Mouse (Mus musculus): ENCODE results near the gene Sept9. TPM values are rescaled to one million over a fixed set of nuclear protein-coding genes. Genes with fewer than 3 reads are reported as not detected.

The Sept9 gene
- polyA plus RNA-seq, 1 experiment from 2014 or later: 149 TPM

DNA sequence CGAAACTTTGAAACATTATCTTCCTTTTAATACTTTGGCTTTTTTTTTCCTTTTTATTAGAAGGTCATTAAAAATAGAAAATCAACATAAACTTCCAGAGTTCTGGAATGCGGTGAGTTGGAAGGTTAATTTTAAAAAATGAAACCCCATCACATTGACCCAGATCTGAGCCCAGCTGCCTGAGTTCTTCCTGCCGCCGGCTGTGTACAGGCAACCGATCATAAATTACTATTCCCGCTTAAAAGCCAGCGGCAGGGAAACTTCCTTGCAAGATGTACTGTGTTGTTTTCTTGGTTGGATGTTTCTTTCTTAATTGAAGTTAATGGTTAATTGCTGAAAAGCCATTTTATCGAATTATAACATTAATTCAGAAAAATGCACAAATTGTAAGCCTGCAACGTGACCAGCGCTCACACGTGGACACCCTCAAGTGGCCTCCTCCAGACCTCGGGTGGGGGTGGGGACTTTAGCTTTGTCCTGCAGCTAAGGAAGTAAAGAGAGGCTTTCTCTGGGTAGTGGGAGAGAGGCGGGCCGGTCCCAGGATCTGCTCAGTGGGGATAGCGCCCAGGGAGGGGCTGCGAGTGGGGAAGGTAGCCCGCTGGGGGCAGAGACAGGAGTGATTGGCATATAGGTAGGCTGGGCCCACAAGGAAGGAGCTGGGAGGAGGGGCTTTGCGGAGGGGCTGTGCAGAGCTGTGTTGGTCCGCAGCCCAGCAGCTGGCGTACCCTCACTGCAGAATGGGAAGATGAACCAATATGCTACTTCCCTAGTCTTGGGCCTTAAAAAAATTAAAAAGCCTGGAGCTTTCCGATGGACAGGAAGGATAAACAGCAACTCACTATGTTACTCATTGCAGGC, 14.2 kb upstream of the Sept9 start:
- no peak for TF ChIP-seq CTCF (IDR thresholded peaks at IDR 0.05; ENCODE audit: low read depth)

DNA sequence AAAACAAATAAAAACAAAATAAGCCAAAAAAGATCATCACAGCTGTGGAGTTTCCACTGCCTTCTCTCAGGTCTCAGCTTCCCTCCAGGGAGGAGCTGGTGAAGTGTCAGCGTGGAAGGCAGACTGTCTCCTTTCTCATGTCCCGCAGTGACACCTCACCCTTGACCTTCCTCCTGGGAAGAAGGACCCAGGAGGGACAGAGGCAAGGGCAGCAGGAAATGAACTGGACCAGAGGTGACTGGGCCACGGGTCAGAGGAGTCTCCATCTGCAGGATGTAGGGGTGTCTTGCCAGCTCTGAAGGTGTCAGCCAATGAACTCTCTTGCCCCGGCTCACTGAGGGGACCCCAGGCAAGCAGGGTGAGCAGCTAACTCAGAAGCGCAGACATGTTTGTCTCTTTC, 7.9 kb upstream of the Sept9 start:
- Histone ChIP-seq H3K27me3 (ENCODE audit: insufficient read depth, low read length) (no peaks in the 10 kb centered on the region), H3K36me3 (ENCODE audit: insufficient read depth) (no peaks in the 10 kb centered on the region), H3K9me3 (ENCODE audit: low read depth, low read length) (no peaks in the 10 kb centered on the region), H3K4me2 (no peak overlapping the region), H3K9ac (no peak overlapping the region), H3K4me1 (ENCODE audit: insufficient read depth) (no peaks in the 10 kb centered on the region), H3K4me3 (ENCODE audit: low read depth, low read length) (no peak overlapping the region), H3K27ac (ENCODE audit: low read depth) (no peak overlapping the region)
- 57% methylated on average over 5 of the region's 5 CpGs for WGBS
- DNase-seq (no peak), ATAC-seq (ENCODE audit: insufficient read depth) (no peak)
- TF ChIP-seq CTCF (IDR thresholded peaks at IDR 0.05; ENCODE audit: low read depth): no peak

More for the DNA sequence above, 14.2 kb upstream of the Sept9 start:
- 44% methylated on average over 21 of the region's 21 CpGs for WGBS
- Histone ChIP-seq H3K9me3 (ENCODE audit: low read depth, low read length) (peaks cover 4% of the 10 kb centered on the region; the same call in 1 of the 2 replicates), H3K4me3 (ENCODE audit: low read depth, low read length) (no peak overlapping the region), H3K9ac (no peak overlapping the region), H3K36me3 (ENCODE audit: insufficient read depth) (no peaks in the 10 kb centered on the region), H3K27me3 (ENCODE audit: insufficient read depth, low read length) (no peaks in the 10 kb centered on the region), H3K4me2 (peak overlapping the region; percentile 18; the same call in 1 of the 2 replicates), H3K27ac (ENCODE audit: low read depth) (no peak overlapping the region), H3K4me1 (ENCODE audit: insufficient read depth) (no peaks in the 10 kb centered on the region)
- DNase-seq: peak; percentile 39
- ATAC-seq (ENCODE audit: insufficient read depth): no peak

GRCm38 (mm10) chr11:117194475-117194937, 5.0 kb upstream of the Sept9 start:
- Histone ChIP-seq H3K9ac (no peak overlapping the region), H3K4me2 (no peak overlapping the region), H3K27me3 (ENCODE audit: insufficient read depth, low read length) (peaks cover 10% of the 10 kb centered on the region), H3K36me3 (ENCODE audit: insufficient read depth) (no peaks in the 10 kb centered on the region), H3K27ac (ENCODE audit: low read depth) (no peak overlapping the region), H3K4me1 (ENCODE audit: insufficient read depth) (0 out of 2 replicates have a peak, but pooled peaks cover 2% of the 10 kb centered on the region), H3K9me3 (ENCODE audit: low read depth, low read length) (no peaks in the 10 kb centered on the region), H3K4me3 (ENCODE audit: low read depth, low read length) (no peak overlapping the region)
- TF ChIP-seq CTCF (IDR thresholded peaks at IDR 0.05; ENCODE audit: low read depth): no peak
- ATAC-seq (ENCODE audit: insufficient read depth) (no peak), DNase-seq (no peak)
- WGBS: 59% methylated on average over 11 of the region's 11 CpGs

GRCm38 (mm10) chr11:117195616-117196015, 3.8 kb upstream of the Sept9 start:
- 90% methylated on average over 6 of the region's 6 CpGs for WGBS
- Histone ChIP-seq H3K27ac (ENCODE audit: low read depth) (no peak overlapping the region), H3K9ac (no peak overlapping the region), H3K27me3 (ENCODE audit: insufficient read depth, low read length) (peaks cover 18% of the 10 kb centered on the region), H3K9me3 (ENCODE audit: low read depth, low read length) (no peaks in the 10 kb centered on the region), H3K36me3 (ENCODE audit: insufficient read depth) (no peaks in the 10 kb centered on the region), H3K4me1 (ENCODE audit: insufficient read depth) (0 out of 2 replicates have a peak, but pooled peaks cover 6% of the 10 kb centered on the region), H3K4me3 (ENCODE audit: low read depth, low read length) (no peak overlapping the region), H3K4me2 (no peak overlapping the region)
- no peak for TF ChIP-seq CTCF (IDR thresholded peaks at IDR 0.05; ENCODE audit: low read depth)
- no peak for ATAC-seq (ENCODE audit: insufficient read depth)
- DNase-seq: no peak

DNA sequence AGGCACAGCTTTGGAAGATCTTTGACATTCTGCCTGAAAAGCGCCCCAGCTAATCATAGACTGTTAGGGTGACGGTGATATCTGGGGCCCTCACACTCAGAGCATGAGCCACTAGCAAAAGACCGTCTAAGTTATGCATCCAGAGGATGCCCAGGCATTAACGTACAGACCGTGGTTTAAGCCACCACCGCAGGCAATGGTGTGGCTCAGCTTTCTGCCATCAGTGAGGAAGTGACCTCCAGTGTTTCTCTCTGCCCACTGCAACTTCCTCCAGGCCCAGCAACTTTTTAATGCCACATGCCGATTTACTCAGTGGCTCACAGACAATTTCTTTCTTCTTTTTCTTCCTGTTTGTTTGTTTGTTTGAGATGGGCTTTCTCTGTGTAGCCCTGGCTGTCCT, 2.8 kb upstream of the Sept9 start:
- Histone ChIP-seq H3K36me3 (ENCODE audit: insufficient read depth) (no peaks in the 10 kb centered on the region), H3K4me1 (ENCODE audit: insufficient read depth) (peaks cover 14% of the 10 kb centered on the region; the same call in 1 of the 2 replicates), H3K4me2 (no peak overlapping the region), H3K9ac (no peak overlapping the region), H3K4me3 (ENCODE audit: low read depth, low read length) (no peak overlapping the region), H3K27ac (ENCODE audit: low read depth) (no peak overlapping the region), H3K9me3 (ENCODE audit: low read depth, low read length) (no peaks in the 10 kb centered on the region), H3K27me3 (ENCODE audit: insufficient read depth, low read length) (peaks cover 18% of the 10 kb centered on the region)
- WGBS: 84% methylated on average over 7 of the region's 7 CpGs
- no peak for TF ChIP-seq CTCF (IDR thresholded peaks at IDR 0.05; ENCODE audit: low read depth)
- ATAC-seq (ENCODE audit: insufficient read depth) (no peak), DNase-seq (no peak)

DNA sequence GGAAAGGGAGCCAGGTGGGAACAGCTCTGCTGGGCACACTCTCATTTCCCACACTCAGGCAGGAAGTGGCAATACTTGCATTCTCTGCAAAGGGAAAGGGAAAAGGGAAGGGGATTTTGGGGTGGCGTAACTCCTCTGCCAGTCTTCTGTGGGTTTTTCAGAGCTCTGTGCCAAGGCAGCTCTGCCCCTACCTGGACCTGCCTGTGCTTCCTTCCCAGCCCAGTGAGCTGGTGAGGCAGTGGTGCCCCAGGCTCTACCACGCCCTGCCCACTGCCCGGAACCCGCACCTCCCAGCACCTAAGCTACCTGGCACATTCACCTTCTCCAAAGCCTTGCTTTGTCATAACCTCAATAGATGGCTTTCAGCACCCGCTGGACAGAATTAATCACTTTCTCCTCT, 1.3 kb upstream of the Sept9 start:
- TF ChIP-seq CTCF (IDR thresholded peaks at IDR 0.05; ENCODE audit: low read depth): no peak
- Histone ChIP-seq H3K4me2 (no peak overlapping the region), H3K27me3 (ENCODE audit: insufficient read depth, low read length) (peaks cover 18% of the 10 kb centered on the region), H3K36me3 (ENCODE audit: insufficient read depth) (no peaks in the 10 kb centered on the region), H3K4me3 (ENCODE audit: low read depth, low read length) (no peak overlapping the region), H3K9ac (no peak overlapping the region), H3K4me1 (ENCODE audit: insufficient read depth) (peaks cover 14% of the 10 kb centered on the region; the same call in 1 of the 2 replicates), H3K9me3 (ENCODE audit: low read depth, low read length) (no peaks in the 10 kb centered on the region), H3K27ac (ENCODE audit: low read depth) (no peak overlapping the region)
- 74% methylated on average over 5 of the region's 5 CpGs for WGBS
- DNase-seq (no peak), ATAC-seq (ENCODE audit: insufficient read depth) (no peak)

DNA sequence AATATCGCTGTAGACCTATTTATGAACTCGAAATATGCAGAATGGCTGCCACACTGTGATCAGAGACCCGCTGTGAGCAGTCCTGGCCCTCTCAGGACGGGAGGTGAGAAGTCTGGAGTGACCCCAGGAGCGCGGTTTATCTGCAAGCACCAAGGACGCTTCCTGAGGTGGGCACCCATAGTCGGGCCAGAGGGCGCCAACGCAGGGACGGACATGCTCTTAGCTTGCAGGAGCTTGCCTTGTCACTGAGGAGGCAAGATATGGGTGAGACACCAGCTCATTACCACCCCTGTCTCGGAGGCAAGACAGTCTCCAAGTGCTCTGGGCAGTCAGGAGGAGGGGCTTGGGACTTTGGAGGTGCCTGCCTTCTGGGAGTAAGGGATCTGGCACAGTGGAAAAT, 2.4 kb downstream of the Sept9 start:
- H3K27ac ChIP-seq (ENCODE audit: low read depth): no peak overlapping the region
- TF ChIP-seq CTCF (IDR thresholded peaks at IDR 0.05; ENCODE audit: low read depth): no peak
- H3K27me3 ChIP-seq (ENCODE audit: insufficient read depth, low read length): peaks cover 18% of the 10 kb centered on the region
- H3K36me3 ChIP-seq (ENCODE audit: insufficient read depth): no peaks in the 10 kb centered on the region; the same call in 1 of the 2 replicates
- 81% methylated on average over 12 of the region's 12 CpGs for WGBS
- DNase-seq: no peak
- H3K4me1 ChIP-seq (ENCODE audit: insufficient read depth): peaks cover 14% of the 10 kb centered on the region; the same call in 1 of the 2 replicates
- no peak overlapping the region for H3K9ac ChIP-seq
- H3K4me3 ChIP-seq (ENCODE audit: low read depth, low read length): no peak overlapping the region
- peak overlapping the region; percentile 79; the same call in 1 of the 2 replicates for H3K4me2 ChIP-seq
- H3K9me3 ChIP-seq (ENCODE audit: low read depth, low read length): no peaks in the 10 kb centered on the region
- ATAC-seq (ENCODE audit: insufficient read depth): no peak
